Mouse (Mus musculus): Measurements from ENCODE around the gene Itga9.

DNA sequence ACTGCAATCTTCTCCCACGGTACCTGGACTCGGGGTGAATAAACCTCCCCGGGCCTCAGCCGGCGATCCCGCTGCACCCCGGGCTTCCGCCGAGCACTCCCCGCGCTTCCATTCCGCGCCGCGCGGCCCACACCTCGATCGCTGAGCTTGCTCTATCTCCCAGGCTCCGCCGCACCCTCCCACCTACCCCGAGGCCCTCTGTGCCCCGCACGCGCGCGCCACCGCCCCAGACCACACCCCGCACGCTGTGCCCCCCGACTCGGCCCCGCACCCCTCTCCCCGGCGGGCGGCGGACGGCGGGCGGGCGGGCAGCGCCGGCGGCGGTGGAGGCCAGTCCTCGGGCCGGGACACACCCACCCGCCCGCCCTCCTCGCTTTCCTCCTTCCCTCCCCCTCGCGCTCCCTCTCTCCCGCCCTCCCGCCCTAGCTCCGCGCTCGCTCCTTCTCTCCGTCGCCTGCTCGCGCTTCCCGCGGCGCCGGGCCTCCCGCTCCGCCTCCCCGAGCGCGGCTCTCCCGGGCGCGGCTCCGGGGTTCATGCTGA lies 319.7 kb downstream of the Itga9 start, which contains the start of gene Ctdspl:
- 0 out of 2 replicates have a peak, but pooled peaks have one; percentile 4 for TF ChIP-seq POLR2A (IDR thresholded peaks at IDR 0.05; ENCODE audit: extremely low read depth, insufficient read depth, low read length)
- no peak for TF ChIP-seq CTCF (IDR thresholded peaks at IDR 0.05; ENCODE audit: low read depth, low read length)

Data from liver, adult 2 months (tissue).